Mouse (Mus musculus) myocyte (in vitro differentiated cells): ENCODE results near the gene Slc9a1. TPM values are rescaled to one million over a fixed set of nuclear protein-coding genes. Genes with fewer than 3 reads are reported as not detected.

Experiments
- H3K27me3 ChIP-seq: one replicate; pipeline ENCODE4 v1.6.1; 2011; ENCODE audit not compliant: control insufficient read depth, insufficient read depth, insufficient read length
- H3K36me3 ChIP-seq: one replicate; pipeline ENCODE4 v1.6.1; 2011; ENCODE audit not compliant: control insufficient read depth, insufficient read depth
- H3K4me2 ChIP-seq: one replicate; pipeline ENCODE4 v1.6.1; 2011; ENCODE audit warnings: low read depth, control low read depth
- H3K4me3 ChIP-seq: one replicate; pipeline ENCODE4 v1.5.1; 2011; ENCODE audit warnings: mild to moderate bottlenecking, control low read depth, moderate library complexity
- H3K79me2 ChIP-seq: one replicate; pipeline ENCODE4 v1.6.1; 2011; ENCODE audit not compliant: control insufficient read depth, insufficient read depth
- H3ac ChIP-seq: one replicate; pipeline ENCODE4 v1.6.1; 2011; ENCODE audit not compliant: control insufficient read depth, insufficient read length
- CEBPB ChIP-seq: IDR thresholded peaks from 2 replicates; pipeline ENCODE4 v1.6.1; 2011; ENCODE audit warnings: mild to moderate bottlenecking, moderate library complexity; ENCODE audit not compliant: poor library complexity, insufficient read depth, severe bottlenecking
- E2F4 ChIP-seq: IDR thresholded peaks from one replicate; pipeline ENCODE4 v1.6.1; 2011; ENCODE audit warnings: mild to moderate bottlenecking, control low read depth, moderate library complexity; ENCODE audit not compliant: insufficient read depth
- MAX ChIP-seq: IDR thresholded peaks from one replicate; pipeline ENCODE4 v1.6.1; 2011; ENCODE audit warnings: low read depth, mild to moderate bottlenecking, control low read depth
- MYOD1 ChIP-seq, 3 experiments: IDR thresholded peaks; one replicate each; pipeline ENCODE4 v1.6.1; 2011; ENCODE audit warnings: control low read depth in 2 of 3, low read depth in 2 of 3, mild to moderate bottlenecking in 2 of 3, moderate library complexity in 1 of 3; ENCODE audit not compliant: insufficient read length in 2 of 3, control insufficient read depth in 1 of 3
- MYOG ChIP-seq, 3 experiments: IDR thresholded peaks; one replicate each; pipeline ENCODE4 v1.6.1; 2011; ENCODE audit warnings: control low read depth in 2 of 3, low read depth in 2 of 3, mild to moderate bottlenecking in 2 of 3; ENCODE audit not compliant: insufficient read length in 2 of 3, control insufficient read depth in 1 of 3, insufficient read depth in 1 of 3
- POLR2A ChIP-seq: IDR thresholded peaks from one replicate; pipeline ENCODE4 v1.6.1; 2011; ENCODE audit warnings: low read depth, mild to moderate bottlenecking, control low read depth, moderate library complexity; ENCODE audit not compliant: insufficient read length
- POLR2AphosphoS2 ChIP-seq: IDR thresholded peaks from one replicate; pipeline ENCODE4 v1.6.1; 2011; ENCODE audit warnings: low read depth, control low read depth; ENCODE audit not compliant: insufficient read length
- REST ChIP-seq: IDR thresholded peaks from one replicate; pipeline ENCODE4 v1.6.1; 2011; ENCODE audit warnings: mild to moderate bottlenecking, control low read depth, moderate library complexity; ENCODE audit not compliant: insufficient read depth, insufficient read length
- SRF ChIP-seq: IDR thresholded peaks from one replicate; pipeline ENCODE4 v1.6.1; 2011; ENCODE audit warnings: low read depth; ENCODE audit not compliant: control insufficient read depth, insufficient read length
- TCF12 ChIP-seq: IDR thresholded peaks from one replicate; pipeline ENCODE4 v1.6.1; 2011; ENCODE audit warnings: mild to moderate bottlenecking, control low read depth; ENCODE audit not compliant: poor library complexity, insufficient read depth, severe bottlenecking
- TCF3 ChIP-seq: IDR thresholded peaks from one replicate; pipeline ENCODE4 v1.6.1; 2011; ENCODE audit warnings: low read depth, control low read depth; ENCODE audit not compliant: insufficient read length
- USF1 ChIP-seq: IDR thresholded peaks from one replicate; pipeline ENCODE4 v1.6.1; 2011; ENCODE audit warnings: low read depth, mild to moderate bottlenecking, control low read depth, moderate library complexity
- polyA plus RNA-seq: library from polyadenylated mRNA; unstranded; fragments of >200 nt; fragmentation: generic; extraction: Trizol; gene quantifications from one replicate; pipeline ENCODE4 v1.2.1, GENCODE M21; 2012; ENCODE audit warnings: missing spikeins

The Slc9a1 gene
- polyA plus RNA-seq, 1 experiment = 23.3 TPM

DNA sequence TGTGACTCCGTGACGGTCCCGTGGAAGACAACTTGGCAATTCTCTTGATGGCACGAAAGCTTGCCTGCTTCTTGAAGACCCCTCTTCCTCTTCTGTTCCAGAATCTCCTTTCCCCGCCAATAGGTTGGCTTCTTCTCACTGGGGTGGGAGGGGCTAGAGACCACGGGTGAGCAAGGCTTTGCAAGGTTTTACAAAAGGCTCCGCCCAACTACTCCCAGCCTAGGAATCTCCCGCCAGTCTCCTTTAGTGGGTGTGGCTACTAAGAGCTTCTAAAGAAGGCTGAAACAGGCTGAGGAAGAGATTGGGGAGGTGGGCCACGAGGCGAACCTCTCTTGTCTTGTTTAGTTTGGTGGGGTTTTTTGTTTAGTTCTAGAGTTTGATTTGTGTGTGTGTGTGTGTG lies 16.7 kb upstream of the Slc9a1 start:
- no peaks in the 10 kb centered on the region for H3K36me3 ChIP-seq
- H3ac ChIP-seq = no peak overlapping the region
- TF ChIP-seq REST (no peak), SRF (no peak), CEBPB (no peak)
- no peak overlapping the region for H3K4me3 ChIP-seq
- H3K79me2 ChIP-seq = no peaks in the 10 kb centered on the region
- no peaks in the 10 kb centered on the region for H3K27me3 ChIP-seq
- peak overlapping the region; percentile 41 for H3K4me2 ChIP-seq

DNA sequence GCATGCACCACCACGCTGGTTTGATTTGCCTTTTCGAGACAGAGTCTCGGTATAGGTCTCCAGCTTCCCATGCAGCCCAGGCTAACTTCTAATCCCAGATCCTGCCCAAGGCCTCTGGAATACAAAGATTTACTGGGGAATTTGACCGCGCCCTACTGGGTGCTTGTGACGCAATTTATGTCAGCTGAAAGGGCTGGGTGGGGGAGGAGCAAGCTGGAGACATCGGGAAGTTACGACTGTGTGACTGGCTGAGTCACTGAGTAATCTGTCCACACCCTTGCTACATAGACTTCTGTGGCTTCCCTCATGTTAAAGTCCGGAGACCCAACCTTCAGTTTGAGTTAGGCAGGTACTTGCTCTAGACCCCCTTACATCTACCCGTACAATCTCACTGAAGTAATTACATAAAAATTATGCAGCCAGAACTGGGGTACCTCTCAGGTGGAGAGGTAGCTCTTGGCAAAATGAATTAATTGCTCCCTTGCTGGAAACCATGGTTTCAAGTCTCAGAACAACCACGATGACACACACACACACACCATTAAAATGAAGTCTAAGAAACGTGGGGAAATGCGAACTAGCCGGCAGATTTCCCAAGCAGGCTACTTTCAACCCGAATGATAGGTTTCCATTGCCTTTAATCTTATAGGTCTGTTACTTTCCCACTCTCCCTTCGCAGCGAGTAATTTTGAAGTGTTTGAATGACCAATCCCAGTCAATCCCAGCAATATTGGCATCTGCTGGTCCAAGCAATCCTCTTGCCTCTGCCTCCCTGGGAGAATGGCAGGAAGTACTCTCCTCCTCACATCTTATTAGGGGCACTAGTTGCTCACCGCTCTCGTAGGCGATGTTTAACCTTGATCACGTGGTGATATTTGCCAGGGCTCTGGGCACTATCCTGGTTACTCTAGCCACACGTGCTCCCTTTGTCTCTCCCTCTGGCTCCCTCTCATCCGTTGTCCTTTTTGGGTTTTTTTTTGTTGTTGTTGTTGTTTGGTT lies 15.8 kb upstream of the Slc9a1 start, which contains the start of gene Wdtc1:
TSS of gene Wdtc1 (minus strand) at position 115 of the 999 bp plus-strand sequence.
- Histone ChIP-seq H3K36me3 (no peaks in the 10 kb centered on the region), H3ac (no peak within 1 kb of the TSS), H3K4me2 (peak within 1 kb of the TSS; percentile 55), H3K4me3 (no peak within 1 kb of the TSS), H3K27me3 (no peaks in the 10 kb centered on the region), H3K79me2 (no peaks in the 10 kb centered on the region)
- TF ChIP-seq POLR2A (peak; percentile 46), USF1 (no peak), POLR2AphosphoS2 (no peak), CEBPB (peak; percentile 91), SRF (no peak), TCF12 (no peak), E2F4 (no peak), MYOG (IDR thresholded peaks at IDR 0.05; ENCODE audit: control insufficient read depth in 1 of 3, insufficient read depth in 1 of 3, insufficient read length in 2 of 3, low read depth in 2 of 3) (peak in 1 of 3 experiments; percentile 38), REST (no peak), MAX (no peak), TCF3 (no peak), MYOD1 (IDR thresholded peaks at IDR 0.05; ENCODE audit: control insufficient read depth in 1 of 3, insufficient read length in 2 of 3, low read depth in 2 of 3) (no peak)

GRCm38 (mm10) chr4:133354641-133355040 lies 14.9 kb upstream of the Slc9a1 start:
- Histone ChIP-seq H3K27me3 (no peaks in the 10 kb centered on the region), H3K4me3 (no peak overlapping the region), H3K36me3 (no peaks in the 10 kb centered on the region), H3K4me2 (no peak overlapping the region), H3K79me2 (no peaks in the 10 kb centered on the region), H3ac (no peak overlapping the region)
- TF ChIP-seq TCF3 (no peak), MAX (no peak), USF1 (no peak), E2F4 (no peak), POLR2A (no peak), MYOD1 (IDR thresholded peaks at IDR 0.05; ENCODE audit: control insufficient read depth in 1 of 3, insufficient read length in 2 of 3, low read depth in 2 of 3) (no peak), SRF (no peak), POLR2AphosphoS2 (no peak), REST (no peak), CEBPB (no peak), MYOG (IDR thresholded peaks at IDR 0.05; ENCODE audit: control insufficient read depth in 1 of 3, insufficient read depth in 1 of 3, insufficient read length in 2 of 3, low read depth in 2 of 3) (no peak), TCF12 (no peak)

DNA sequence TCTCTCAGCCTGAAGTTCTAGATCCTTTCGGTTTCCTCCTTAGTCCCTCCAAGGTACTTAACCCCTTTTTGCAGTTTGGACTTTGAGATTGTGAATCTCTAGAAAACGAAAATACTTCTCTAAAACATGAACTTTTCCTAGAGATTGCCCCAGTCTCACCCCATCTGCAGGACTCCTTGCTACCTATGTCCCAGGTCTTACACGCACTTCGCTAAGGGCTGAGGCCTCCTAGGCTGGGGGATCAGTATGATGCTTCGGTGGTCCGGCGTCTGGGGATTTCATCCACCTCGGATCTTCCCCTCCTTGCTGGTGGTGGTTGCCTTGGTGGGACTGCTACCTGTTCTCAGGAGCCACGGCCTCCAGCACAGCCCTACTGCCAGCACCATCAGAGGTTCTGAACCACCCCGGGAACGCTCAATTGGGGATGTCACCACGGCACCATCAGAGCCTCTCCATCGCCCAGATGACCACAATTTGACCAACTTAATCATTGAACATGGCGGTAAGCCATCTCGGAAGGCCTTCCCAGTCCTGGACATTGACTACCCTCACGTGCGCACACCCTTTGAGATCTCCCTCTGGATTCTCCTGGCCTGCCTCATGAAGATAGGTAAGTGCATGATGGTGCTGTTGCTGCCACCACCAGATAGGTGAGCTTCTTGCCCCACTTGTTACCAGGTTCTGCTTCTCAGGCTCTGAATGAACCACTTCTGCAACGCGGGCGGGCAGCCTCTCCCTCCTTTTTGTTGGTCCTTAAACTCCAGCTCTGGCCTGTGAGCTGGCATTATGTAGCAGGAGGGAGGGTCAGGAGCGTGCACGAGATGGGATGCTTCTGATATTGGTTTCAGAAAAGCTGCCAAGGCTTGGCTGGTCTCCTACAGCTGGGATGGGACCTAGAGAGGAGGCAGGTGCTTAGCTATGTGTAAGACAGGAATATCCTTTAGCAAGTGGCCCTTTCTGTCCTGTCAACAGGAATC lies 1.1 kb downstream of the Slc9a1 start:
- no peaks in the 10 kb centered on the region for H3K36me3 ChIP-seq
- TF ChIP-seq POLR2A = peak; percentile 24
- no peak for TF ChIP-seq MYOD1 (IDR thresholded peaks at IDR 0.05; ENCODE audit: control insufficient read depth in 1 of 3, insufficient read length in 2 of 3, low read depth in 2 of 3)
- TF ChIP-seq REST = no peak
- TF ChIP-seq MAX = no peak
- TF ChIP-seq POLR2AphosphoS2 = peak; percentile 13
- H3ac ChIP-seq = peak overlapping the region; percentile 80
- H3K4me3 ChIP-seq = peak overlapping the region; percentile 56
- H3K79me2 ChIP-seq = peaks cover 58% of the 10 kb centered on the region
- H3K27me3 ChIP-seq = no peaks in the 10 kb centered on the region
- H3K4me2 ChIP-seq = peak overlapping the region; percentile 97
